Mouse (Mus musculus): ENCODE measurements around the gene Lrrn3.

DNA sequence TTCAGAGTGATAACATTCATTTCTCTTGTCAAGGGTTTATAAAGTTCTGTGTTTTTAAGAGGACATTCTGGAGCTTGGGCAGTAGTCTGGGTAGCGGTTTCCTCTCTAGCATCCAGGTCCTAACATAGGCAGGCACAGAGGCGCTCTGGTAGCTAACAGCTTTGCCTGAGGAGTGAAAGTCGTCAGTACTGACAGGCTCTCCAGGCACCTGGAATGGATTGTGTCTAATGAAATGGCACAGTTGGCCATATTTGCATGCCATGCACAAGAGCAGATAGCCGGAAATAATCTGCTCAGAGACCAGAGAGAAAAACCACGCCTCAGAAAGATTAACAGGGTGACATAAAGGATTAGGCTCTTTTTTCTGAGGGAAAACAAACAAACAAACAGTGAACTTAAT, 58.8 kb downstream of the Lrrn3 start:
- TF ChIP-seq POLR2A (IDR thresholded peaks at IDR 0.05; ENCODE audit: extremely low read depth, insufficient read depth, low read length) (no peak), CTCF (IDR thresholded peaks at IDR 0.05; ENCODE audit: low read depth, low read length) (no peak)
